Comparison of ENCODE assay signal across 30 mouse cellular contexts in the genomic region with DNA sequence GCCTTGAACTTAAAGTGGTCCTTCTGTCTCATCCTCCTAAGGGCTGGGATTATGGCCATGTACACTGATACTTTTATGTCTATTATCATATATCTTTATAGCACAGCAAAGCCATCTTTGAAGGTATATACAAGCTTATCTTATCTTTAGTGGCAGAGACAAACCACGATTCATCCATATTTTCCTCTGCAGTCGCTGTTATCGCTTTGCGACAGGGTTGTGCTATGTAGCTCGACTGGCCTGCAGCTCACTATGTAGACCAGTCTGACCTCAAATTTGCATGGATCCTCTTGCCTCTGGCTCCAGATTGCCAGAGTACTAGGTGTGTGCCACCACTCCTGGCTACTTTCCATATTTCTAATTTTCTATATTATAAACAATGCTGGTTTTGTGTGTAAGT. TPM values are rescaled to one million over a fixed set of nuclear protein-coding genes. Genes with fewer than 3 reads are reported as not detected.
A peak's percentile ranks its signal among the peaks of the same experiment; 100 is the strongest.
DNase-seq lines count a peak whose midpoint lies in the region; ATAC-seq and TF ChIP-seq lines count a peak whose summit lies in the region.
"Had no signal": no experiment of that assay in that cellular context is flagged by ENCODE, and none has a peak within 500 bp of the region (broad histone marks: within the 10 kb centered on the region; RNA-seq: fewer than 3 reads in every experiment).

No protein-coding gene starts in this region.

- H3K4me1 ChIP-seq in G1E (ENCODE audit: insufficient read depth, low read depth, low read length): peaks cover 11% of the 10 kb centered on the region
- H3K4me1 ChIP-seq: forebrain, embryonic 10.5 days; forebrain, embryonic 12.5 days had no signal

- no peak overlapping the region for H3K4me3 ChIP-seq in G1E (ENCODE audit: low read depth, low read length)
- H3K4me3 ChIP-seq: embryonic facial prominence, embryonic 13.5 days; embryonic facial prominence, embryonic 15.5 days; erythroblast, embryonic 14.5 days; forebrain, embryonic 10.5 days; forebrain, embryonic 12.5 days had no signal

- H3K9me3 ChIP-seq in G1E (replicated peaks): no peaks in the 10 kb centered on the region
- H3K9me3 ChIP-seq: embryonic facial prominence, embryonic 13.5 days; embryonic facial prominence, embryonic 15.5 days; forebrain, embryonic 10.5 days; forebrain, embryonic 12.5 days had no signal

- ATAC-seq in G1E (ENCODE audit: extremely low read depth, insufficient number of reproducible peaks, low FRiP score, poor library complexity, severe bottlenecking): peak; percentile 83
- ATAC-seq in megakaryocyte progenitor cell, adult 5-6 weeks (replicated peaks; ENCODE audit: poor library complexity): peak; percentile 51
- ATAC-seq: activated CD4-positive, CD25-positive, alpha-beta regulatory T cell, adult 4 months; forebrain, embryonic 14.5 days; forebrain, embryonic 16.5 days; Patski had no signal

- TF ChIP-seq CTCF in G1E (IDR thresholded peaks at IDR 0.05; ENCODE audit: low read depth, low read length): no peak

- H3K27me3 ChIP-seq in G1E (ENCODE audit: insufficient read depth, low read length): peaks cover 7% of the 10 kb centered on the region
- H3K27me3 ChIP-seq: CH12.LX; embryonic facial prominence, embryonic 13.5 days; embryonic facial prominence, embryonic 15.5 days; forebrain, embryonic 12.5 days; Patski had no signal

- H3K36me3 ChIP-seq in G1E (replicated peaks): no peaks in the 10 kb centered on the region
- H3K36me3 ChIP-seq: embryonic facial prominence, embryonic 13.5 days; embryonic facial prominence, embryonic 15.5 days; forebrain, embryonic 10.5 days; forebrain, embryonic 12.5 days had no signal

- peak; percentile 90 for DNase-seq in 416B (ENCODE audit: low read depth)
- DNase-seq in G1E (ENCODE audit: low spot score): no peak
- DNase-seq in lung, postnatal 14 days: no peak
- DNase-seq in right cerebral cortex, postnatal 36 days (ENCODE audit: low spot score in 2 of 2): no peak
- DNase-seq in kidney, adult 9 months: no peak
- DNase-seq: adrenal gland, adult 2 months; adrenal gland, postnatal 10 days; adrenal gland, postnatal 25 days; B cell, adult 2 months; cerebellum, adult 11 months; cerebellum, adult 18-20 months; cerebellum, adult 8-10 months; cerebellum, adult 9-11 months; cerebellum, postnatal 14 days; cerebellum, postnatal 36 days; embryo, embryonic 11 days had no signal

RNA-seq across cellular contexts. Expression of gene Ihh, which starts 47.7 kb away (rescaled TPM):
- total RNA-seq in G1E (2014; fragmentation: Nextera tagmentation) (not detected in 2 replicates), G1E (2017) (0.17 and 0.27 TPM in 2 replicates)
- polyA plus RNA-seq in G1E (2012): 0.08 and 0.13 TPM in 2 replicates
- 0.07 TPM in 1 of 2 replicates, not detected in the other for total RNA-seq in megakaryocyte progenitor cell, adult 5-6 weeks (2015)
- not detected in 2 replicates for total RNA-seq in megakaryocyte progenitor cell, adult 5-6 weeks (2017)
- total RNA-seq: CH12.LX; common myeloid progenitor, adult 5-6 weeks had no signal
- polyA plus RNA-seq: activated CD4-positive, CD25-positive, alpha-beta regulatory T cell, adult 4 months; CD4-positive, CD25-positive, alpha-beta regulatory T cell, adult 4 months; embryonic facial prominence, embryonic 11.5 days; forebrain, embryonic 10.5 days had no signal
